Mouse (Mus musculus): ENCODE results near the gene Nsun4. TPM values are rescaled to one million over a fixed set of nuclear protein-coding genes. Genes with fewer than 3 reads are reported as not detected.

Nsun4 gene
- total RNA-seq, 2 experiments from 2014 or later = 6.8 to 7.3 TPM

DNA sequence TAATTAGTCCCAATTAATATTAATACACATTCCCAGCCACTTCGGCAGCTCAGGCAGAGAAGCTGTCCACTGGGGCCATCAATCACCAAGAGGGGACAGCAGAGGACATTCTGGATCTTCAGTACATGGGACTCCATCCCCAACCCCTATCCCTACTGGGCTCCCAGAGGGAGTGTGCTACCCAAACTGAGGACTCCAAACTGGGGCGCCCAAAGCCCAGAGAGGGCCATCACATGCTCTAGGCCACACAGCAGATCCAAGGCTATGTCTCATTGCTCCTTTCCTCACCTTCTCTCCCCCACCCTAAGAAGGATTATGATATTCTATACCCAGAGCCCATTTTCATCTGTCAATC is 58.3 kb downstream of the Nsun4 start:
- no peak for DNase-seq (ENCODE audit: extremely low spot score in 1 of 2, low spot score in 2 of 2)
- intact Hi-C loops (cut with DNase I) = no loop called here

DNA sequence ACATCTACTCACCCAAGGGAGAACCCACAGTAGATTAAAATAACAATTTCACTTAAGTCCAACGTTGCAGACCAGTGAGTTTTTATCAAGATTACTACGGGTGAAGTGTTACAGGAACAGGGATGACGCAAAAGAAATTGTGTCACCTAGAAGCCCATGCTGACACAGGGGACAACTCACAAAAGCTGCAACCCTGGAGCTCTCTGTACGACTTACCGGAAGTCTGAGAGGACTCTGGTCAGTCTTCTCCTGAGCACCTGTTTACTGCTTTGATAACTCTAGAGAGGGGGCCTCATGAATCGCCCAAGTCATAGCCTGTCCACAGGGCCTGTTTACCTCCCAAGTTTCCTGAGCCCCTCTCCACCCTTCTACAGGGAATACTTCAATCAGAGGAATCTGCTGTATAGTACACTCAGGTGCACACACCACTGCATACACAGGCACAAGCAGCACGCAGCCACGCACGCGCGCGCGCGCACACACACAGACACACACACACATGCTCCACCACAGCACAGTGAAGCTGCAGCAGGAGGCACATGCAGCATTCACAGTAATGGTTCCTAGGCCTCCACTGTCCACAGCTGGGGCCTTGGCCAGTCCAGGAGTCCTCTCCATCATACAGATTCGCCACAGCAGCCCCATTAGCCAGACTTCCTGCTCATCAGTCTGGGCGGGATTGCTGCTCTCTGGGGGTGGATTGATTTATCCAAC is 58.9 kb downstream of the Nsun4 start:
- no peak for DNase-seq (ENCODE audit: extremely low spot score in 1 of 2, low spot score in 2 of 2)
- intact Hi-C loops (cut with DNase I) = no loop called here

DNA sequence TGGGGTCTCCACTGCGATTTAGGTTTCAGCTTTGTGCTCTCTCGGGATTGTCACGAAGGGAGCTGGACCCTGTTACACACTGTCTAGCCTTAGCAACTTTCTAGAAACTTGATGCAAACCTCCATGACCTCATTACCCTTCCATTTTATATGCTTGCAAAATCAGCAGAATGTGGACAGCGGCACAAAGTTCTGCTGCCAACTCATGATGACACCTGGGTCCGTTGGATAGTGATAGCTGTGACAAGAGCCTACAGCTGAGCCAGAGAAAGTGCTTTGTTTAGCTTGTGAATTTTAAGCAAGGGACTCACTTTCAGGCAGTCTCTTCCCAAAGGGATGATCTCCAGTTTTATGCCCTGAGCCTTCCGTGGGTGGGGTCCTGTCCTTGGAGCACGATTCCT is 64.3 kb downstream of the Nsun4 start:
- DNase-seq (ENCODE audit: extremely low spot score in 1 of 2, low spot score in 2 of 2) = no peak
- intact Hi-C loops (cut with DNase I) = no loop called here

DNA sequence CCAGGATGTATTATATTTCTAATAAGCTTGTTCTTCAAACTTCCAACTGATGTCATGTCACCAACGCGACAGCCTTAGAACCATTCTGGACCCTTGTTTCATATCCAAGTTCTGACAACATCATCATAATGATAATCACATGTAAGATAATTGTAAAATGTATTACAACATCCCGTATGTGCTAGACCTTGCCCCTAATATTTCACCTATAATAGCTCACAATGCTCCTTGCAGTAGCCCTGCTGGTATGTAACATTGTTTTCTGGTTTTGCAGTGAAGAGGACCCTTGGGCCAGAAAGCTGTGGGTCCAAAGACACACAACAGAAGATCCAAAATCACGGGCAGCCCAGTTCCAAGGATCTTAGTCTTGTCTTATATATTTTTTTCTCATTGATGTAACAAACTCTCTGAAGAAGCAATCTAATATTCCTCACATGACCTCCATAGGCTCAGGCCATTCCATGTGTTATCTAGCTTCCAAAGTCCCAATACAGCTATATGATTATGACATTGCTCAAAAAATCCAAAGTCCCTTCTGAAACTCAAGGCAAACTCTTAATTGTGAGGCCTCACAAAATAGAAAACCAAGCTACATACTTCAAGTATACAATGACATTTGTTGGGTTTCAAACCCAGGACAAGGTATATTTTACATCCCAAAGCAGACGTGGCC is 65.7 kb downstream of the Nsun4 start:
- intact Hi-C loops (cut with DNase I) = no loop called here
- DNase-seq (ENCODE audit: extremely low spot score in 1 of 2, low spot score in 2 of 2) = no peak

DNA sequence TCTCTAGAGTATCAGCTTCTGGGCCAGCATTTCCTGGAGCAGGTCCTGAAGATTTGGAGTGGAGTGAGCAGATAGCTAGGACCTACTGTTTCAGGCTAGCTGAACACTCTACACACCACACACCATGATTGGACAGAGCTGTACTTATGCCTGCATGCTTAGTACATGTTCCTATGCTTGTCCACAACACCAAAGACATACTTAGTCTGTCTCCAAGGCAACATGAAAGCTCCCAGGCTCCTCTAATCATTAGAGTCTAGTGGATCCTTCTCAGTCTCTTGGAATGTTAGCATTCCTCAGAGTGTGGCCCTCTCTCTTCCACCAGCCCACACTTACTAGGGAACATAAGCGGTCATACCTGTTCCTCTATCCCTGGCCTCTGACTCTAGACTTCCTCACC is 66.2 kb downstream of the Nsun4 start:
- intact Hi-C loops (cut with DNase I) = no loop called here
- no peak for DNase-seq (ENCODE audit: extremely low spot score in 1 of 2, low spot score in 2 of 2)

DNA sequence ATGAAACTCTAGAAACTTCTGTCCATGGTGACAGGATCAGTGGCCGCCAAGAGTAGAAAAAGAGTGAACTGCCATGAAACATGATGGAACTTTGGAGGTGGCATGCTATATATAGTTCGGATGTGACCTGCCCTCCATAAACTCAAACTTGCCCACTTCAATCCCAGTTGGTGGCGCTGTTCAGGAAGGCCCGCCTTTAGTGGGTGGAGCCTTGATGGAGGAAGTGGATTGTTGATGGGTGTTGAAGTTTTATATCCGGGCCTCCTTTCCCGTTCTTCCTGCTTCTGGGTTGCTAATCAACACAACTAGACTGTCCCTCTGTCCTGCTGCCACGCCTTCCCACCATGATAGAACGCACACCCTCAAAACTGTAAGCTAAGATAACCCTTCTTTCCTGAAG is 68.7 kb downstream of the Nsun4 start:
- intact Hi-C loops (cut with DNase I) = loop anchor here (5.0 kb wide), 1 partner anchor 253 kb away; no protein-coding TSS in a partner anchor

DNA sequence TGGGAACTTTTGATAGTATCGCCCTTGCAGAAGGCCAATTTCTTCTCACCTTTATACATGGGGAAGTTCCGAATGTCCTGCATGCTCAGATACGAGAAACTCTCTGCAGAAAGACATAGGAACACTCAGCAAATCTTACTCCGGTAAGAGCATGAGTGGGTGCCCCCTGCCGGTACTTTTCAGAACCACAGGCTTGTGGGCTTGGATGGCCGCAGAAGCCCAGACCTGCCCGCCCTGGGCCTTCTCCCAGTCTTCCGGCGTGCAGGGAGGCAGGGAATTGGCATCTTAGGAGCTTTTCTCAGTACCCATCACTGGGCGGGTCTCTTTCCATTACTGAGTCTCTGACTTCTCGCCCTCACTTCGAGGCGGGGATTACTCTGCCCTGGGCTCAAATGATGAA is 69.6 kb downstream of the Nsun4 start:
- DNase-seq (ENCODE audit: extremely low spot score in 1 of 2, low spot score in 2 of 2) = peak; percentile 63 to 85
- intact Hi-C loops (cut with DNase I) = loop anchor here (5.0 kb wide), 1 partner anchor 252 kb away; no protein-coding TSS in a partner anchor

More for the DNA sequence above, 68.7 kb downstream of the Nsun4 start:
- no peak for DNase-seq (ENCODE audit: extremely low spot score in 1 of 2, low spot score in 2 of 2)

Other genes with a start within 250 kb of the Nsun4 start
- 1 to 10 TPM; 3.8 to 5.8 TPM for gene Mob3c, start 225.8 kb downstream of the Nsun4 start, total RNA-seq (2021)
- gene Mknk1, start 214.7 kb downstream of the Nsun4 start, total RNA-seq (2021) = 10 to 100 TPM; 42.9 to 44.9 TPM
- under 1 TPM; 0.16 to 0.64 TPM for gene Kncn, start 169.5 kb downstream of the Nsun4 start, total RNA-seq (2021)
- under 1 TPM in 1 of 2 experiments, not detected in 1; 0.49 TPM for gene 6430628N08Rik, start 163.2 kb downstream of the Nsun4 start, total RNA-seq (2021)
- under 1 TPM; 0.21 to 0.22 TPM for gene Dmbx1, start 114.0 kb downstream of the Nsun4 start, total RNA-seq (2021)
- gene Faah, start 36.0 kb downstream of the Nsun4 start, total RNA-seq (2021) = 10 to 100 TPM; 70.6 to 70.8 TPM
- 100 to 1,000 TPM; 411 to 421 TPM for gene Uqcrh, start 21.2 kb upstream of the Nsun4 start, total RNA-seq (2021)
- gene Lrrc41, start 21.4 kb upstream of the Nsun4 start, total RNA-seq (2021) = 10 to 100 TPM; 52.3 to 54.0 TPM
- 1 to 10 TPM; 1.1 to 1.3 TPM for gene Rad54l, start 69.8 kb upstream of the Nsun4 start, total RNA-seq (2021)
- 10 to 100 TPM; 79.3 to 82.9 TPM for gene Pomgnt1, start 70.0 kb upstream of the Nsun4 start, total RNA-seq (2021)
- 10 to 100 TPM; 26.8 to 31.2 TPM for gene Lurap1, start 97.5 kb upstream of the Nsun4 start, total RNA-seq (2021)
- gene Tspan1, start 113.7 kb upstream of the Nsun4 start, total RNA-seq (2021) = under 1 TPM; 0.60 to 0.73 TPM
- gene 1700042G07Rik, start 119.5 kb upstream of the Nsun4 start, total RNA-seq (2021) = not detected
- gene Gm49337, start 119.5 kb upstream of the Nsun4 start, total RNA-seq (2021) = not detected
- gene Pik3r3, start 167.7 kb upstream of the Nsun4 start, total RNA-seq (2021) = 10 to 100 TPM; 39.4 to 41.5 TPM